Mouse (Mus musculus) cerebellum, adult 2 months (tissue): Measurements from ENCODE around the gene Abhd17c. TPM values are rescaled to one million over a fixed set of nuclear protein-coding genes. Genes with fewer than 3 reads are reported as not detected.

ENCODE experiments used
- DNase-seq, 2 experiments: peaks; one replicate each; pipeline ENCODE4 v3.0.0; 2021
- H3K27ac ChIP-seq: fragments of 200-500 bp; 2 replicates; pipeline ENCODE4 v1.5.1; 2012; ENCODE audit warnings: low read length, control low read depth, inconsistent platforms; ENCODE audit not compliant: insufficient read depth
- H3K27me3 ChIP-seq: fragments of 200-500 bp; 2 replicates; pipeline ENCODE4 v1.6.1; 2012; ENCODE audit warnings: inconsistent platforms, mild to moderate bottlenecking, low read length, moderate library complexity; ENCODE audit not compliant: control insufficient read depth, insufficient read depth
- H3K4me1 ChIP-seq: fragments of 200-500 bp; 2 replicates; pipeline ENCODE4 v1.6.1; 2011; ENCODE audit warnings: low read length; ENCODE audit not compliant: control insufficient read depth, insufficient read depth
- H3K4me3 ChIP-seq: fragments of 200-500 bp; replicated peaks from 2 replicates; pipeline ENCODE3; 2011; ENCODE audit warnings: mild to moderate bottlenecking, low read depth, low read length, control low read depth; ENCODE audit not compliant: insufficient read depth
- CTCF ChIP-seq: fragments of 200-500 bp; IDR thresholded peaks from 2 replicates; pipeline ENCODE4 v1.5.1; 2011; ENCODE audit warnings: low read depth, mild to moderate bottlenecking, control low read depth, low read length, moderate library complexity, borderline replicate concordance; ENCODE audit not compliant: insufficient read depth
- POLR2A ChIP-seq: fragments of 200-500 bp; IDR thresholded peaks from 2 replicates; pipeline ENCODE4 v1.6.1; 2011; ENCODE audit warnings: low read length, control low read depth, borderline replicate concordance; ENCODE audit not compliant: insufficient read depth
- WGBS: fragments of 180-500 bp; shearing (Covaris S2); methylation state at CpG from one replicate; pipeline ENCODE4 v1.1.7; 2018; 5-methylcytosine and 5-hydroxymethylcytosine counted together
- polyA plus RNA-seq: library from polyadenylated mRNA; depleted of rRNA; stranded (reverse); fragments of >200 nt; gene quantifications from 2 replicates; pipeline ENCODE4 v1.2.3, GENCODE M21; 2012

Gene Abhd17c
- polyA plus RNA-seq, 1 experiment, result 22.8 TPM

- DNase-seq, result no peak
- Histone ChIP-seq H3K4me3 (no peak overlapping the region), H3K4me1 (no peaks in the 10 kb centered on the region), H3K27ac (no peak overlapping the region), H3K27me3 (no peaks in the 10 kb centered on the region)
- TF ChIP-seq CTCF (no peak), POLR2A (no peak)
- WGBS, result 32% methylated on average over 3 of the region's 3 CpGs
Observed at GRCm38 (mm10) chr7:84165288-84165687, 13.6 kb upstream of the Abhd17c start.

GRCm38 (mm10) chr7:84164880-84165279 is 13.2 kb upstream of the Abhd17c start:
- Histone ChIP-seq H3K27ac (no peak overlapping the region), H3K4me3 (no peak overlapping the region), H3K4me1 (no peaks in the 10 kb centered on the region), H3K27me3 (no peaks in the 10 kb centered on the region)
- DNase-seq, result no peak
- TF ChIP-seq CTCF, result no peak
- no peak for TF ChIP-seq POLR2A
- 86% methylated on average over 4 of the region's 4 CpGs for WGBS

- H3K27ac ChIP-seq, result no peak overlapping the region
- no peak overlapping the region for H3K4me3 ChIP-seq
- H3K4me1 ChIP-seq, result no peaks in the 10 kb centered on the region
- 47% methylated on average over 2 of the region's 2 CpGs for WGBS
- DNase-seq, result no peak
- H3K27me3 ChIP-seq, result no peaks in the 10 kb centered on the region
- no peak for TF ChIP-seq CTCF
- no peak for TF ChIP-seq POLR2A
Observed at GRCm38 (mm10) chr7:84164419-84164818, 12.7 kb upstream of the Abhd17c start.

GRCm38 (mm10) chr7:84163585-84163984 is 11.9 kb upstream of the Abhd17c start:
- WGBS, result 70% methylated on average over 4 of the region's 4 CpGs
- no peaks in the 10 kb centered on the region for H3K27me3 ChIP-seq
- no peak overlapping the region for H3K4me3 ChIP-seq
- H3K4me1 ChIP-seq, result no peaks in the 10 kb centered on the region
- TF ChIP-seq POLR2A (no peak), CTCF (no peak)
- DNase-seq, result no peak
- H3K27ac ChIP-seq, result no peak overlapping the region

- TF ChIP-seq CTCF (no peak), POLR2A (no peak)
- Histone ChIP-seq H3K4me1 (no peaks in the 10 kb centered on the region), H3K4me3 (no peak overlapping the region), H3K27ac (no peak overlapping the region), H3K27me3 (no peaks in the 10 kb centered on the region)
- WGBS, result 91% methylated on average over 2 of the region's 2 CpGs
- no peak for DNase-seq
Observed at GRCm38 (mm10) chr7:84159414-84159813, 7.7 kb upstream of the Abhd17c start.

- Histone ChIP-seq H3K4me1 (no peaks in the 10 kb centered on the region; the same call in 1 of the 2 replicates), H3K27ac (no peak overlapping the region), H3K4me3 (no peak overlapping the region), H3K27me3 (no peaks in the 10 kb centered on the region)
- WGBS, result 90% methylated on average over 4 of the region's 4 CpGs
- TF ChIP-seq POLR2A (no peak), CTCF (no peak)
- DNase-seq, result no peak
Observed at GRCm38 (mm10) chr7:84153821-84154220, 2.1 kb upstream of the Abhd17c start.

GRCm38 (mm10) chr7:84152821-84153220 is 1.1 kb upstream of the Abhd17c start:
- H3K27me3 ChIP-seq, result no peaks in the 10 kb centered on the region
- WGBS, result 47% methylated on average over 4 of the region's 4 CpGs
- no peak for DNase-seq
- TF ChIP-seq CTCF (no peak), POLR2A (no peak)
- no peak overlapping the region for H3K4me3 ChIP-seq
- no peak overlapping the region for H3K27ac ChIP-seq
- H3K4me1 ChIP-seq, result no peaks in the 10 kb centered on the region; the same call in 1 of the 2 replicates

- WGBS, result 46% methylated on average over 6 of the region's 6 CpGs
- Histone ChIP-seq H3K4me1 (no peaks in the 10 kb centered on the region; the same call in 1 of the 2 replicates), H3K27me3 (no peaks in the 10 kb centered on the region), H3K27ac (no peak overlapping the region), H3K4me3 (peak overlapping the region; percentile 59)
- no peak for TF ChIP-seq CTCF
- TF ChIP-seq POLR2A, result no peak
- no peak for DNase-seq
Observed at GRCm38 (mm10) chr7:84152374-84152773, 681 bp upstream of the Abhd17c start.

GRCm38 (mm10) chr7:84151960-84152334 is 254 bp upstream of the Abhd17c start:
- DNase-seq, result peak; percentile 89 to 95
- no peak for TF ChIP-seq CTCF
- 0 out of 2 replicates have a peak, but pooled peaks have one; percentile 5 for TF ChIP-seq POLR2A
- Histone ChIP-seq H3K4me3 (peak overlapping the region; percentile 63), H3K4me1 (no peaks in the 10 kb centered on the region; the same call in 1 of the 2 replicates), H3K27me3 (no peaks in the 10 kb centered on the region), H3K27ac (no peak overlapping the region)
- WGBS, result under 1% methylated on average over 41 of the region's 55 CpGs
